Mouse (Mus musculus) midbrain, postnatal 0 days (tissue): ENCODE data around the gene Igdcc3. TPM values are rescaled to one million over a fixed set of nuclear protein-coding genes. Genes with fewer than 3 reads are reported as not detected.
A peak's percentile ranks its signal among the peaks of the same experiment; 100 is the strongest.

Experiments used
- ATAC-seq: fragments of 200-750 bp; cut with Nextera tagmentation; 2 replicates; pipeline ENCODE4 v1.8.0; 2017; ENCODE audit warnings: moderate number of reproducible peaks, mild to moderate bottlenecking, moderate TSS enrichment, moderate library complexity; ENCODE audit not compliant: low FRiP score
- DNase-seq: peaks from one replicate; pipeline ENCODE4 v3.0.0-alpha.2; 2015; ENCODE audit warnings: low spot score
- H3K27ac ChIP-seq: fragments of 300-500 bp; sonication (generic); 2 replicates; pipeline ENCODE4 v1.5.1; 2014; ENCODE audit warnings: low read depth, mild to moderate bottlenecking, low read length, mixed read lengths
- H3K27me3 ChIP-seq: fragments of 300-500 bp; sonication (generic); 2 replicates; pipeline ENCODE4 v1.6.1; 2014; ENCODE audit warnings: low read length, control low read depth, mixed read lengths; ENCODE audit not compliant: insufficient read depth
- H3K36me3 ChIP-seq: fragments of 300-500 bp; sonication (generic); 2 replicates; pipeline ENCODE4 v1.6.1; 2014; ENCODE audit warnings: low read length, control low read depth, mixed read lengths; ENCODE audit not compliant: insufficient read depth
- H3K4me1 ChIP-seq: fragments of 300-500 bp; sonication (generic); 2 replicates; pipeline ENCODE4 v1.6.1; 2014; ENCODE audit warnings: mild to moderate bottlenecking, control low read depth, antibody characterized with exemption, low read length, mixed read lengths; ENCODE audit not compliant: insufficient read depth
- H3K4me2 ChIP-seq: fragments of 300-500 bp; sonication (generic); 2 replicates; pipeline ENCODE4 v1.6.1; 2014; ENCODE audit warnings: low read depth, mild to moderate bottlenecking, low read length, mixed read lengths; ENCODE audit not compliant: poor library complexity, severe bottlenecking
- H3K4me3 ChIP-seq: fragments of 300-500 bp; sonication (generic); 2 replicates; pipeline ENCODE4 v1.5.1; 2014; ENCODE audit warnings: low read depth, mild to moderate bottlenecking, low read length, moderate library complexity
- H3K9ac ChIP-seq: fragments of 300-500 bp; sonication (generic); replicated peaks from 2 replicates; pipeline ENCODE4 v1.6.1; 2014; ENCODE audit warnings: mild to moderate bottlenecking, low read length, moderate library complexity, mixed read lengths; ENCODE audit not compliant: poor library complexity, severe bottlenecking
- H3K9me3 ChIP-seq: fragments of 300-500 bp; sonication (generic); 2 replicates; pipeline ENCODE4 v1.6.1; 2016; ENCODE audit warnings: low read length, control low read depth
- CTCF ChIP-seq: IDR thresholded peaks from 2 replicates; pipeline ENCODE4 v1.5.1; 2016; ENCODE audit warnings: antibody characterized with exemption, mild to moderate bottlenecking
- WGBS: fragments of 180-500 bp; shearing (Covaris S2); extraction: QIAGEN DNeasy Blood & Tissue Kit; methylation state at CpG from one replicate; pipeline ENCODE4 v1.1.7; 2014; 5-methylcytosine and 5-hydroxymethylcytosine counted together
- polyA plus RNA-seq: library from polyadenylated mRNA; unstranded; fragments of >200 nt; fragmentation: Nextera tagmentation; extraction: Ambion mirVana; gene quantifications from 2 replicates; pipeline ENCODE4 v1.2.1, GENCODE M21; 2015
- total RNA-seq: library from RNA; depleted of rRNA; stranded (reverse); fragments of >200 nt; gene quantifications from 2 replicates; pipeline ENCODE4 v1.2.3, GENCODE M21; 2014

Gene Igdcc3
- total and polyA plus RNA-seq, 2 experiments from 2014 or later: 6.6 to 7.7 TPM

DNA sequence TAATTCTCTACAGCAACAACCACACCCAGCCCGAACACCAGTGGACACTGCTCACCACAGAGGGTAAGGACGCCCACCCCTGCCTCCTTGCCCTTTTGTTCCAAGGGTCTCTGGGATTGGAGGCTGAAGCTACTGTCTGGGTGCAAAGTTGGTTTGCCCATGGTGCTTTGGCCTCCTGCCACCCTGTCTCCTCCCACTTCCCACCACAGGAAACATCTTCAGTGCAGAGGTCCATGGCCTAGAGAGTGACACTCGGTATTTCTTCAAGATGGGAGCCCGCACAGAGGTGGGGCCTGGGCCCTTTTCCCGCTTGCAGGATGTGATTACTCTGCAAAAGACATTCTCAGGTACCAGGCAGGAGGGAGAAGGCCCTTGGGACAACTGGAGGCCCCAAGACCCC, 9.3 kb upstream of the Igdcc3 start:
- Histone ChIP-seq H3K4me2 (no peak overlapping the region), H3K36me3 (peaks cover 35% of the 10 kb centered on the region), H3K4me3 (no peak overlapping the region), H3K4me1 (no peaks in the 10 kb centered on the region), H3K9me3 (no peaks in the 10 kb centered on the region), H3K27me3 (no peaks in the 10 kb centered on the region), H3K27ac (no peak overlapping the region), H3K9ac (no peak overlapping the region)
- 85% methylated on average over 5 of the region's 5 CpGs for WGBS
- no peak for DNase-seq
- no peak for ATAC-seq
- TF ChIP-seq CTCF: no peak

DNA sequence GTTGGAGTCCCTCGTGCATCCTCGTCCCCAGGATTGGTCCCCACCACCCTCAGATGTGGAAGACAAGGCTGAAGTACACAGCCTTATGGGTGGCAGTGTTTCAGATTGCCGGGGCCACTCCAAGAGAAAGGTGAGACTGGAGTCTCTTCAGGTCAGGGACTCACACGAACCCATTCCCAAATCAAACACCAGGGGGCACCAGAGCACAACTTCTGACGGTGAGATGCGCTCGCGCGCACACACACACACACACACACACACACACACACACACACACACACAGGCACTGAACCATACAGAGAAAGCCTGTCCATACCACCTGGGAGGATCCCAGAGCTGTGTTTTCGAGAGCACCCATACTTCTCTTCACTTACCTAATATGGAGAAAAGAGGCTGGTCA, 7.2 kb upstream of the Igdcc3 start:
- no peak overlapping the region for H3K9ac ChIP-seq
- 4% methylated on average over 10 of the region's 10 CpGs for WGBS
- H3K4me1 ChIP-seq: no peaks in the 10 kb centered on the region
- H3K36me3 ChIP-seq: peaks cover 29% of the 10 kb centered on the region
- peak; percentile 90 for DNase-seq
- peak; percentile 44; the same call in 1 of the 2 replicates for ATAC-seq
- no peak overlapping the region for H3K4me3 ChIP-seq
- no peak overlapping the region for H3K27ac ChIP-seq
- no peaks in the 10 kb centered on the region for H3K9me3 ChIP-seq
- H3K27me3 ChIP-seq: no peaks in the 10 kb centered on the region
- TF ChIP-seq CTCF: peak; percentile 90
- H3K4me2 ChIP-seq: no peak overlapping the region

DNA sequence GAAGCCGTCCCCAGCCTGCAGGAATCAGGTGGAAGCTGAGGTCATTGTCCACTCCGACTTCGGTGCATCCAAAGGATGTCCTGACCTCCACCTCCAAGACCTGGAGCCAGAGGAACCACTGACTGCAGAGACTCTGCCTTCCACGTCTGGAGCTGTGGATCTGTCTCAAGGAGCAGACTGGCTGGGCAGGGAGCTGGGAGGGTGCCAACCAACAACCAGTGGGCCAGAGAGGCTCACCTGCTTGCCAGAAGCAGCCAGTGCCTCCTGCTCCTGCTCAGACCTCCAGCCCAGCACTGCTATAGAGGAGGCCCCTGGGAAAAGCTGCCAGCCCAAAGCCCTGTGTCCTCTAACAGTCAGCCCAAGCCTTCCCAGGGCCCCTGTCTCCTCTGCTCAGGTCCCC, 5.9 kb upstream of the Igdcc3 start:
- H3K27ac ChIP-seq: no peak overlapping the region
- no peak for ATAC-seq
- H3K9ac ChIP-seq: no peak overlapping the region
- no peak for DNase-seq
- TF ChIP-seq CTCF: no peak
- no peaks in the 10 kb centered on the region for H3K27me3 ChIP-seq
- WGBS: 89% methylated on average over 4 of the region's 4 CpGs
- no peak overlapping the region for H3K4me3 ChIP-seq
- H3K4me2 ChIP-seq: no peak overlapping the region
- H3K4me1 ChIP-seq: no peaks in the 10 kb centered on the region
- H3K36me3 ChIP-seq: peaks cover 29% of the 10 kb centered on the region
- no peaks in the 10 kb centered on the region for H3K9me3 ChIP-seq

DNA sequence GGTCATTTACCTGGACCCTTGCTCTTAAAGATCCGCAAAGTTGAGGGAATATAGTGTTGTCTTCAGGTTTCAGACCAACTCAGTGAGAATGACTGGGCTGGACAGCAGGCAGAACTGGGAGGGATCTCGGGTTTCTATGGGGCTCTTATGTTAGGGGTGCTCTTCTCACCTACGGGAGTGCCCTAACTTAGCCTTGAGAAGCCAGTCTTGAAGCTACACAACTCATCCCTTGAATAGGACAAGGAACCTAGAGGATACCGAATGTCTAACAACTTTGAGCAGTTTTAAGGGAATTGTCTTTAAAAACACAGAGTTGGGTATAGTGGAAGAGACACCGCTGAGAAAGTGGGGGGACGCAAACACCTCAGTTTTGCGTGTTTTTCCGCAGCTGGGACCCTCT, 498 bp upstream of the Igdcc3 start:
- H3K4me1 ChIP-seq: 0 out of 2 replicates have a peak, but pooled peaks cover 4% of the 10 kb centered on the region
- H3K4me3 ChIP-seq: peak overlapping the region; percentile 90
- H3K27ac ChIP-seq: peak overlapping the region; percentile 77; the same call in 1 of the 2 replicates
- no peaks in the 10 kb centered on the region for H3K9me3 ChIP-seq
- 3% methylated on average over 8 of the region's 8 CpGs for WGBS
- ATAC-seq: no peak
- peaks cover 11% of the 10 kb centered on the region for H3K36me3 ChIP-seq
- H3K4me2 ChIP-seq: peak overlapping the region; percentile 97
- no peak for DNase-seq
- H3K27me3 ChIP-seq: no peaks in the 10 kb centered on the region
- TF ChIP-seq CTCF: no peak
- peak overlapping the region; percentile 92; the same call in 1 of the 2 replicates for H3K9ac ChIP-seq

DNA sequence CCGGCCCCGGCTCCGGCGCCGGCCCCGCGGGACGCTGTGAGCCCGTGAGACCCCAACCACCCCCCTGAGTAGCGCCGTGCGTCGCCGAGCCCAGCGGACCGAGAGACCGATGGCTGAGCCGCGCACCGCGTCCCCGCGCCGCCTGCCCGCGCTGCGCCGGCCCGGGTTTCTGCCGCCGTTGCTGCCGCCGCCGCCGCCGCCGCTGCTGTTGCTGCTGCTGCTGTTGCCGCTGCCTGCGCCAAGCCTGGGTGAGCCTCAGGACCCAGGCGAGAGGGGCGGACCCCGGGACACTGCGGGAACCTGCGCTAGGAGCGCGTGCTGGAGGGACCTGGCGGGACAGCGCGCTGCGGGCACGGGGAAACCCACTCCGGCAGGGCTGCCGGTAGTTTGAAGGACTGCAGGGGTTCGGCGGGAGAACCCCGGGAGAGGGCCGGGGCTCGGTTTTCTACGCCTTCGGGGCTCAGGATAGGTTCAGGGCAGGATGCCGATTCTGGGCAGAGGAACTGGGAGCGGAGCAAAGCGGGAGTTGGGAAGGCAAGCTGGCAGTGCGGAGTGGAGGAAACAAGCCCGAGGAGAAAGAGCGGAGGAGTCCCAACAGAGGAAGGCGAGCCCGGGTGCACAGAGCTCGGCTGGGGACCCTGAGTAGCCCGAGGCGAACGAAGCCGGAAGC, 452 bp downstream of the Igdcc3 start:
- WGBS: under 1% methylated on average over 49 of the region's 73 CpGs

DNA sequence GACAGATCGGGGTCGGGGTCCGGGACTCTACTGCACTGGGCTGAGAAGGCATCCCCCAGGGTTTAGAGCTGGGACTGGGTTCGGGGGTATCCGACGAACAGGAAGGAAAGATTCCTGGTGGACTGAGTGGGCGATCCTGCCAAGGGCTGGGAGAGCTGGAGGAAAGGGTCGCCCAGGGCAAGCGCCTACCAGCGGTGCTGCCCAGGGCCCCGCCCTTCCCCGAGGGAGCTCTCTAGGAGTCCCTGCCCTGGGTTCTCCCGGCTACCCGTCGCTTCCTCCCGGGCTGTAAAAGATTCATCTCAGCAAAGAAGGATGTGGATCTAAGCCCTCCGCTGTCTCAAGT, 958 bp downstream of the Igdcc3 start:
- ATAC-seq (peak; percentile 21; the same call in 1 of the 2 replicates), DNase-seq (no peak)
- peak overlapping the region; percentile 90 for H3K4me3 ChIP-seq
- peak overlapping the region; percentile 77 for H3K27ac ChIP-seq
- peak overlapping the region; percentile 92 for H3K9ac ChIP-seq
- H3K27me3 ChIP-seq: no peaks in the 10 kb centered on the region
- WGBS: 0% methylated on average over 16 of the region's 17 CpGs
- no peak for TF ChIP-seq CTCF
- H3K36me3 ChIP-seq: peaks cover 3% of the 10 kb centered on the region; the same call in 1 of the 2 replicates
- 0 out of 2 replicates have a peak, but pooled peaks cover 4% of the 10 kb centered on the region for H3K4me1 ChIP-seq
- peak overlapping the region; percentile 97 for H3K4me2 ChIP-seq
- no peaks in the 10 kb centered on the region for H3K9me3 ChIP-seq

More for the DNA sequence above, 452 bp downstream of the Igdcc3 start:
- H3K27me3 ChIP-seq: no peaks in the 10 kb centered on the region
- 0 out of 2 replicates have a peak, but pooled peaks cover 4% of the 10 kb centered on the region for H3K4me1 ChIP-seq
- H3K36me3 ChIP-seq: peaks cover 3% of the 10 kb centered on the region; the same call in 1 of the 2 replicates
- H3K27ac ChIP-seq: peak overlapping the region; percentile 77
- H3K9me3 ChIP-seq: no peaks in the 10 kb centered on the region
- peak overlapping the region; percentile 90 for H3K4me3 ChIP-seq
- H3K9ac ChIP-seq: peak overlapping the region; percentile 92
- peak overlapping the region; percentile 97 for H3K4me2 ChIP-seq
- ATAC-seq (peak; percentile 79), DNase-seq (peak; percentile 54)
- no peak for TF ChIP-seq CTCF
